Mouse (Mus musculus) heart, adult 2 months (tissue): ENCODE measurements at regions not wholly inside any gene's neighbourhood (a gene's known extent, or its start where the extent isn't known, plus 50 kb on each side); places are given as distances from the start of the nearest gene placed in this dataset.

Experiments used
- CTCF ChIP-seq: fragments of 200-600 bp; IDR thresholded peaks from 2 replicates; pipeline ENCODE4 v1.8.1; 2022; ENCODE audit warnings: antibody characterized with exemption, mild to moderate bottlenecking, moderate library complexity
- EP300 ChIP-seq: fragments of 200-500 bp; IDR thresholded peaks from 2 replicates; pipeline ENCODE4 v1.6.1; 2011; ENCODE audit warnings: low read depth, low read length, control low read depth; ENCODE audit not compliant: insufficient read depth
- POLR2A ChIP-seq: fragments of 200-500 bp; IDR thresholded peaks from 2 replicates; pipeline ENCODE4 v1.6.1; 2011; ENCODE audit warnings: mild to moderate bottlenecking, low read depth, low read length, control low read depth; ENCODE audit not compliant: insufficient read depth

- no peak for TF ChIP-seq CTCF
- TF ChIP-seq POLR2A = peak; percentile 37; the same call in 1 of the 2 replicates
- TF ChIP-seq EP300 = no peak
Observed at GRCm38 (mm10) chr8:26848955-26849684, 128.0 kb upstream of the Zfp703 start.
